Mouse (Mus musculus) urinary bladder, adult 2 months (tissue): ENCODE results near the gene Wdr54. TPM values are rescaled to one million over a fixed set of nuclear protein-coding genes. Genes with fewer than 3 reads are reported as not detected.
"Not testable (repeated sequence)": the region's sequence is repeated elsewhere in the genome, so short reads cannot be mapped to it uniquely, and the experiment has no call there.

Source experiments
- DNase-seq: peaks from one replicate; pipeline ENCODE4 v3.0.0; 2022; ENCODE audit warnings: low spot score
- polyA plus RNA-seq: library from polyadenylated mRNA; depleted of rRNA; stranded (reverse); fragments of >200 nt; gene quantifications from 2 replicates; pipeline ENCODE4 v1.2.3, GENCODE M21; 2012

Wdr54 gene
- polyA plus RNA-seq, 1 experiment = 5.6 TPM

- DNase-seq = no peak
Observed at GRCm38 (mm10) chr6:83161442-83161841, 5.2 kb upstream of the Wdr54 start.

GRCm38 (mm10) chr6:83159456-83159855 lies 3.3 kb upstream of the Wdr54 start:
- DNase-seq = not testable (repeated sequence)

DNA sequence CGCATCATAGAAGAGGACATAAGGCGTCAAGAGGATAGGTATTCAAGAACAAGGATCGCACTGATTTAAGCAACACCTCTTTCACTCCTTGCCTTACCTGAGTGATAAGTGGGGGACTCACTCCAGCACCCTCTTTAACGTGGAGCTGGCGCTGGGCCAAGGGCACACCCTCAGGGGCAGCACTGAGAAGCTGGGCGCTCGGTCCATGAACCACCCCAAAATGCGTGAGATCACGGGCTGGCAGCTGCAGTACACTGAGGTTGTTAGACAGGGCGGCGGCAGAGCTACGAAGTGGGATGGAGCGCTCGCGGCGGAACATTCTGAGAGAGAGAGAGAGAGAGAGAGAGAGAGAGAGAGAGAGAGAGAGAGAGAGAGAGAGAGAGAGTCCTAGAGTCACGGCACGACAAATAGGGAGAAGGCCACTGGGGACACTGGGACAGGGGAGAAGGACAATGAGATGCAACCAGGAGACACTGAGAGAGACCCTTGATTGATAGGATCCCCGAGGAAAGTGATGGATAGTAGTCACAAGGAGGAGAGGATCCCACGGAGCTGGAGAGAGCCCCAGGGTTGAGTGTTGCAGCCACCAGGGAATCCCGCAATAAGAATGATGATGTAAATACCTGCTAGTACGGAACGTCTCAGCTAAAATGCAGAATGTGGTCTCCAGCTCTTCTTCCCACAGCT lies 502 bp downstream of the Wdr54 start:
- no peak for DNase-seq

GRCm38 (mm10) chr6:83153485-83153884 lies 2.7 kb downstream of the Wdr54 start:
- DNase-seq = no peak

GRCm38 (mm10) chr6:83153038-83153437 lies 3.2 kb downstream of the Wdr54 start:
- DNase-seq = no peak

GRCm38 (mm10) chr6:83151721-83152120 lies 4.5 kb downstream of the Wdr54 start:
- DNase-seq = no peak

GRCm38 (mm10) chr6:83147280-83147679 lies 8.9 kb downstream of the Wdr54 start:
- DNase-seq = no peak

DNA sequence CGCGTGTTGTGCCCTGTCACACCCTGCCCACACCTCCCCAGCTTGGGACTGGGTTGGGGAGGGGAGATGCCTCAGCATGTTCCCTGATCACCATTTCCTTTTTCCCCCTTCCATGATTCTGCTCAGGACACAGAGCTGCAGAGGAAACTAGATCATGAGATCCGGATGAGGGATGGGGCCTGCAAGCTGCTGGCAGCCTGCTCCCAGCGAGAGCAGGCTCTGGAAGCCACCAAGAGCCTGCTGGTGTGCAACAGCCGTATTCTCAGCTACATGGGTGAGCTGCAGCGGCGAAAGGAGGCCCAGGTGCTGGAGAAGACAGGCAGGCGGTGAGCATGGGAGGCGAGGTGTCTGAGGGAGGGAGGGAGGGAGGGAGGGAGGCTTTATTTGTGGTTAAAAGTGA lies 10.4 kb downstream of the Wdr54 start:
- no peak for DNase-seq

GRCm38 (mm10) chr6:83145209-83145608 lies 11.0 kb downstream of the Wdr54 start:
- no peak for DNase-seq

DNA sequence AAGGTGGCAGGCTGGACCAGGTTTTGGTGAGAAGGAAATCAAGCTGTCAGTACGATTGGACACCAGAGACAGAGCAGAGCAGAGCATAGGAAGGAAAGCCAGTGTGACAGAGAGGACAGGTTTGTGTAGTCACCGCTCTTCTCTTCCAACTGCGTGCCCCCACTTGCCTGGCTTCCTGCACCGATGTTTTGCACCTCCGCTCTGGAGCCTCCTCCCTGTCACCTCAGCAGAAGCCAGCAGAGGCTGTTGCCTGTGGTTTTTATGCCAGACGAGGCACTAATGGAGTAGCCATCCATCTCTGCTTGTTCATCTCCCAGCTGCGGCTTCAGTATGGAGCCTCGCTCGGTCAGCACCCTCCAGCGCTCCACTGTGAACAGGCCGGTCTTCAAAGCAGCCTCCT lies 13.3 kb downstream of the Wdr54 start:
- no peak for DNase-seq

GRCm38 (mm10) chr6:83142211-83142731 lies 13.9 kb downstream of the Wdr54 start:
- DNase-seq = no peak

DNA sequence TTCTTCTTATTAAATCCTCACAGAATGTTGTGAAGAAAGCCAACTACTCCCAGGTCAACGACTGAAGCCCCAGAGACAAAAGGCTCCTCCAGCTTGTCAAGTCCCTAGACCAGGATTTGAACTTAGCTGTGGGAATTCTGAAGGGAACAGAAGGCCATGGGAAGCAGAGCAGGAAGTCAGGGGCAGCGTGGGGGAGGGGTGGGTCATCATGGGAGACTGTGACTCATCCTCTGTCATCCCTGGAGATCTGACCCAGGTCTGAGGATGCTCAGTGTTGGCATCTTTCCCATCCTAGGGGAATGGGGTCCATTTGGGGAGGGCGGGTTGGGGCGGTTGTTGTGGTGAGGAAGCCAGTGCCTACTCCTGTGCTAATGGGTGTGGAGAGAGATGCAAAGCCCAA lies 14.6 kb downstream of the Wdr54 start:
- no peak for DNase-seq

DNA sequence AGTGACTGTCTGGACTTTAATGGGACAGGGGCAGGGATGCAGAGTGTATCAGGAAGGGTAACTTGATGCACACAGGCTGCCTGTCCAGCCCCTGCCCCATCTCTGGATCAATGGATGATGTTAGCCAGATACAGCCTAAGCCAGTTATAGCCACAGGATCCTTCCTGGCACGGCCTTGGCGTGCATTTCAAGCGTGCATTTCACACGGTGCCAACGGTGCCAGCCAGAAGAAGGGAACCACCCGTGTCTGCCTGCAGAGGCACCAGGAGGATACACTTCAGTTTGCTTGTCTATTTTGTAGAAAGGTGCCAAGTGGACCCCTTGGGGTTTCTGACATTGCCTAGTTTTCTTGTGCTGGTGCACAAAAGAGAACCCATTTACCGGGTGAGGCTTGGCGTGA lies 16.2 kb downstream of the Wdr54 start:
- DNase-seq = no peak

GRCm38 (mm10) chr6:83138056-83138455 lies 18.1 kb downstream of the Wdr54 start:
- no peak for DNase-seq

DNA sequence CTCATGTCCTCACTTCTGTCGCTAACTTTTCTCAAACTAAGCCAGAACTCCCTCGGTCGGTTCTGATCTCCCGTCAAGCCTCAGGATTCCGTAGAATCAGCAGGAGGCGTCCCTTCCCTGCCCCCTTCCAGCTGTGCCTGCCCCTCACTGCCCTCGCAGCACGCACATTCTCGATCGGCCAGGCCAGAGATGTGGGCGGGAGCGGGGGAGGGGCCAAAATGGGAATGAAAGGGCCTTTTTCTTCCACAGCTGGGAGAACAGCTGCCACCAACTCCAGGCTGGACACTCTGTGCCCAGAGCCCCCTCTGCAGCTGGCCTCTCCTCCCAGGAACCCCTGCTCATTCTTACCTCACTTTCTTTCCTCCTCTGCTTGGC lies 18.6 kb downstream of the Wdr54 start:
- no peak for DNase-seq

- DNase-seq = no peak
Observed at GRCm38 (mm10) chr6:83136881-83137575, 19.2 kb downstream of the Wdr54 start.

DNA sequence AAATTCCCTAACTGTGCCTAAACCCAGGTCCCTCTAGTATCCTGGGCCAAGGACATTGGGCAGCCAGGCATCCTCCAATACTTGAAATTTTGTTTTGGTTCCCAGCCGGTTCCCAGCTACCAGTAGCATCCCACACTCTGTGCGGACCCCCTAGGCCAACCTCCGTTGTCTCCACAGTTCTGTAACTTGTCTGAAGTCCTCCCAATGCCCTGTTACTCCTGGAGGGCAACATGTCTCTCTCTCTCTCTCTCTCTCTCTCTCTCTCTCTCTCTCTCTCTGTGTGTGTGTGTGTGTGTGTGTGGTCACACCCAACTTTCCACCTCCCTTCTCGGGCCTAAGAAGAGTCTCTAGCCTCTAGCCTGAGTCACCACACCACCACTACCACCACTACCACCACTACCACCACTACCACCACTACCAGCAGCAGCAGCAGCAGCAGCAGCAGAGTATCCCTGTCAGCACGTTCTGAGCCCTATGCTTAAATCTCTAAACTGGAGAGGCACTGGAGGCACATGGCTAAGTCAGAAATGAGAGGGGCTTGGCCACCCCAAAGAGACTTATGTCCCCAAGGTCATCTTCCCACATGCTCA lies 19.8 kb downstream of the Wdr54 start:
- no peak for DNase-seq

GRCm38 (mm10) chr6:83135571-83136161 lies 20.5 kb downstream of the Wdr54 start:
- no peak for DNase-seq

GRCm38 (mm10) chr6:83134951-83135513 lies 21.2 kb downstream of the Wdr54 start, which contains the start of gene Rtkn:
Gene Rtkn (plus strand): TSS chr6:83135463.
- no peak for DNase-seq

GRCm38 (mm10) chr6:83134226-83134625 lies 22.0 kb downstream of the Wdr54 start:
- no peak for DNase-seq

- DNase-seq = no peak
Observed at GRCm38 (mm10) chr6:83132176-83132919, 23.8 kb downstream of the Wdr54 start.
